Mouse (Mus musculus): ENCODE data around the gene Appl2. TPM values are rescaled to one million over a fixed set of nuclear protein-coding genes. Genes with fewer than 3 reads are reported as not detected.

The Appl2 gene
- polyA plus RNA-seq (2015; fragmentation: Nextera tagmentation; extraction: Ambion mirVana) = 22.6 and 29.3 TPM in 2 replicates

DNA sequence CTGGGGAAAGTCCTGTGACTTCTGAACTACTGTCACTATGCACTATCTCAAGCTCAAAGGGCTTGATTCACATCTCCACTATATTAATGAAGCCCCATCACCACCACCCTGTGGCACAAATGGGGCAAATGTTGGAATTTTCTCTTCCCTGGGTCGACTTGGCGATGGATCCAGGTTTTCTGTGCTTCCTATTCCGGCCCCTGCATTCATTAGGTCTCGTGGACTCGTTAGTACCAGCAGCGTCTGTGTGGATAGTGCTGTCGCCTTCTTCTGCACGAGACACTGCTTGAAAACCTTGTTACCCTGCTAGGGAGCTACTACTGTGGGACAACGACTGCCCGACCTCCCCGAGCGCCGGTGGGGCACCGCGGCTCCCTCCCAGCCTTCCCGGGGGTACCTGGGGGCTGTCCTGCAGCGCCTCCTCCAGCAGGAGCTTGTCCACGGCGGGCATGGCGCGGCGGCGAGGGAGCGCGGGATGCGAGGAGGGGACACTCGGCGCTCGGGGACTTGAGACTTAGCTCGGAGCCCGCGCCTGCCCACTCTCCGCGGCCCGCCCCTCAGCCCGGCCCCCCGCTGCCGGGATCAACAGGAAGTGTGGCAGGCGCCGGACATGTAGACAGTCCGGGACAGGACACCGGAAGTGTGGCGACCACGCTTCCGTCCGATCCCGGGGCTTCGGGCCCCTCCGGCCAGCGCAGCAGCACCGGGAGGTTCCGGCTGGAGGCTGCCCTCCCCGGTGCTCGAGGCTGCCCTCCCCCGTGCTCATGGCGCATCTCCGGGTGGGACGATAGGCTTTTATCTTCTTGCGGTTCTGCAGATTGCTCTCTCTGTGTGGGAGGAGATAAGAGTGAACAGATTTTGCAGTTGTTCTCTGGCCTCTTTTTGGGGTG, at the start of gene Appl2:
Gene Appl2 (minus strand): TSS at position 608 of the 890 bp plus-strand sequence.

Other genes starting within 250 kb of the Appl2 start
- 3.5 and 4.3 TPM in 2 replicates for gene Aldh1l2, start 114.6 kb downstream of the Appl2 start, polyA plus RNA-seq (2015; fragmentation: Nextera tagmentation; extraction: Ambion mirVana)
- gene Washc4, start 105.0 kb downstream of the Appl2 start, polyA plus RNA-seq (2015; fragmentation: Nextera tagmentation; extraction: Ambion mirVana) = 24.3 and 32.2 TPM in 2 replicates
- 20.2 and 25.9 TPM in 2 replicates for gene 1500009L16Rik, start 74.1 kb upstream of the Appl2 start, polyA plus RNA-seq (2015; fragmentation: Nextera tagmentation; extraction: Ambion mirVana)

All from urinary bladder, postnatal 0 days (tissue).